Mouse (Mus musculus): ENCODE data around the gene Ntm.

The Ntm gene

DNA sequence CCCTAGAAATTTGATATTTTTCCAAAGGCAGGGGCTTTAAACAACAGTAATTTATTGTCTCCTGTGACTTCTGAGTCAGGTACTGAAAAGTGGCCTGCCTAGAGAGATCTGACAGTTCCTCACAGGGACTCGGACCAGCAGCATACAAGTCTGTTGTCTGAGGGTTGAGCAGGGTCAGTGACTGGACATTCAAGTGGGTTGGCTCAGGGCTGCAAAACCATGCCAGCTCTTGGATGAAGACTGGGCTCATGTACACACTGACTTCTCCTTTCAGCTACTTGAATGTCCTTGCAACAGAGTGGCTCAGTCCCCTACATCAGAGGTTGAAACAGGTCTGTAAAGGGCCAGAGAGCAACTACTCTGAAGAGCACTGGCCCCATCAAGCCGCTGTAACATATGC is 797.2 kb downstream of the Ntm start:
- no peak for DNase-seq (ENCODE audit: low read depth, low spot score)

GRCm38 (mm10) chr9:29161059-29161642 is 801.8 kb downstream of the Ntm start:
- DNase-seq (ENCODE audit: low read depth, low spot score): no peak

DNA sequence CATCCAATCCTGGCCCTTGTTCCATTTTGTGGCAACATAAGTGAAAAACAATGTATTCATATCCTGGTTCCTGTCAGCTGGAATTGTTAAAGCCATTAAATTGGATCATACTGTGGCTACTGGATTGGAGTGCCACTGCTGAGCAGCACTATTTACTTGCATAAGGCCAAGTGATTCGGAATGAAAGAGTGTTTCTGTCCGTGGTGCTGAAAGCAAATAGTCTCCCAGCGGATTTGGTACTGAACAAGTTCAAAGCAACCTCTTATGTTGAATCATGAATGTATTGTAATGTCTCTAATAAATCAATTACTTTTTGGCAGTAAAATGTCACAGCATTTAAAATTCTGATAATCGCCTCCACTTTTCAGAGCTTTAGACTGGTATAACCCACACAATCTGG is 817.0 kb downstream of the Ntm start:
- DNase-seq (ENCODE audit: low read depth, low spot score): peak; percentile 69

- no peak for DNase-seq (ENCODE audit: low read depth, low spot score)
These were observed 826.9 kb downstream of the Ntm start for GRCm38 (mm10) chr9:29136039-29136438.

GRCm38 (mm10) chr9:29130717-29131292 is 832.1 kb downstream of the Ntm start:
- DNase-seq (ENCODE audit: low read depth, low spot score): no peak

- DNase-seq (ENCODE audit: low read depth, low spot score): no peak
These were observed 832.6 kb downstream of the Ntm start for GRCm38 (mm10) chr9:29130316-29130715.

- DNase-seq (ENCODE audit: low read depth, low spot score): no peak
These were observed 834.5 kb downstream of the Ntm start for GRCm38 (mm10) chr9:29128416-29128815.

DNA sequence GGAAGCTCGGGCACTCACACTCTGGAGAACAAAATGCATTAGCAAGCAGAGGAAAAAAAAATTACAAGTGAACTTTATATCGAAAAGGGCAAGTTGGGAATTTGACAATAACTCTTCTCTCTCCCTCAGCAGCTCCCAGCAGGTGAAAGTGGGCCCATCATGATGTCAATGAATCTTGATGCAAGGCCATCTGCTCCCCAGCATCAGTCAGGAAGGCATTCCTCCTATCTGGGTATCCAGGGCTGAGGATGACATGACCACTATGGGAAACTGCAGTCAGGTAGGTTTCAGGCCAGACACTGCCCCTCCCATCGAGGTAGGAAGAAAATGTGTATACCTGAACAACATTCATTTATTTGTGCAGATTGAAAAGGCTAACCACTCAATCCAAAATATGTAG is 838.5 kb downstream of the Ntm start:
- DNase-seq (ENCODE audit: low read depth, low spot score): no peak

DNA sequence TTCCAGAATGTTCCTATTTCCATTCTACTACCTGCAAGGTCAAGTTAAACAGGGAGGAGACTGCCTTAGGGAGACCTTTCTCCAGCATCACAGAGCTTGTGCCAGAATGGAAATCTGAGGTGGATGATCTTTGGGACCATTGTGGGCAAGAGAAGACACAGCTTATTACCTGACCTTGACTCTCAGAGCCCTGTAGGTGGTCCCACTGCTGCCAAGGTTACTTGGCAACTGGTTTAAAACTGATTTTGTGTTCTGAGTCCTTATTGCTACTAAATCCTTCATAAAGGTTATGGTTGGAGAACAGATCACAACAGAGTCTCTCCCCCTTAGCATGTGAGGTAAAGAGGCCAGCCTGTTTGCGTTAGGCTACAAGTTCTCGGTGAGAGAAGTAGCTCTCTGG is 839.1 kb downstream of the Ntm start:
- DNase-seq (ENCODE audit: low read depth, low spot score): no peak

DNA sequence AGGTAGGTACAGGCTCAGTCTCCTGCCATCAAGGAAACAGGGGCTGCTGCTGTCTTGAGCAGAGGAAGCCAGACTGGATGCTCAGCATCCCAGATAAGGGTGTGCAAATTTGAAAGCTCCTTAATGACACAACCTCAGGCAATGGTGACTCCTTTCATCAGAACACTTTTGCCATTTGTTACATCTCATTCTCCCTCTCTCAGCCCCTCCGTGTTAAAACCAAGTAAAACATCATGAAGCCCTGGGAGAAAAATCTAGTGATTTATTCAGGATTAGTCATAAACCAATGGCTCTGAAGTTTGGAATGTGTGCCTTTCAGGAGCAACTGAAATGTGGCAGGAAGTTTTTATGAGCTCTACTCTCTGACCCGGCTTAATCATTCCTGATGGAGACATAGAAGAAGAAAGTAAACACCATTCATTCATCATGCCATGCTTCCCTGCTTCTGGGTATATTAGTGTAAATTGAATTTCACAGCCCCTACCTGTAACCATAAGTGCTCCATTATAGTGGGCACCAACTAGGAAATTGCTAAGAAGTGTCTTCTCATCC is 845.3 kb downstream of the Ntm start:
- no peak for DNase-seq (ENCODE audit: low read depth, low spot score)

GRCm38 (mm10) chr9:29115337-29115736 is 847.6 kb downstream of the Ntm start:
- DNase-seq (ENCODE audit: low read depth, low spot score): no peak

DNA sequence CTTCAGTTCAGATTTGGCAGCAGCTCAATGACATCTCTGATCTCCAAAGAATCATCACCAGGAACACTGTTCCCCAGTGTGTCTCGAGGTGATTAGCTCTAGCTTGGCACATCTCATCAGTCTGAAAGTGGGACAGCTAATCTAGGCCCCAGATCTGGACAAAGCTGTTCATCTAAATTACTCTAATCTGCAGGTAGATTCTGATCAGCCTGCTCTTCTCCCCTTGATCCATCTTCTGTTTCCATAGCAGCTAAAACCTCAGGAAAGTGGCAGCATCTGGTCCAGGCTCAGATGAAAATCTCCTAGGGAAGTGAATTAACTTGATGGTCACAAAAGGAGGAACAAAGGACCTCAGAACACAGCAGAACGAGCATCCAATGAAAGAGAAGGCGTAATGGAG is 856.2 kb downstream of the Ntm start:
- DNase-seq (ENCODE audit: low read depth, low spot score): no peak

DNA sequence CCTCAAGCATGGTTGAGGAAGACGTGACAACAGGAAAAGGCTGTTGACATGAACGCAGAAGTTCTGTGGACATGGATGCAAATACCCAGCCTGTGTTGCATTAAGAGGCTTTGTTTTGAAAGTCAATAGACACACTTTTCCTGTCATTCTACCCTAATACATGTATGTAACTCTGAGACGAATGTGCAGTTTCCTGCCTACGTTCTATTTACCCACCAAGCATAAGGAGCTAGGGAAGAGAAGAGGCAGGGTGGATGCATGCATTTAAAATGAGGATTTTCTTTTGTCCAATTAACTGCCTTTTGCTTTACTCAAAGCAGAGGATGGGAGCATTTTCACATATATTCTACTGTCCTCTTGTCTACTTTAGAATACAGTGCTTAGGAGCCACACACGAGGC is 858.5 kb downstream of the Ntm start:
- no peak for DNase-seq (ENCODE audit: low read depth, low spot score)

- DNase-seq (ENCODE audit: low read depth, low spot score): no peak
These were observed 858.9 kb downstream of the Ntm start for GRCm38 (mm10) chr9:29103993-29104392.

DNA sequence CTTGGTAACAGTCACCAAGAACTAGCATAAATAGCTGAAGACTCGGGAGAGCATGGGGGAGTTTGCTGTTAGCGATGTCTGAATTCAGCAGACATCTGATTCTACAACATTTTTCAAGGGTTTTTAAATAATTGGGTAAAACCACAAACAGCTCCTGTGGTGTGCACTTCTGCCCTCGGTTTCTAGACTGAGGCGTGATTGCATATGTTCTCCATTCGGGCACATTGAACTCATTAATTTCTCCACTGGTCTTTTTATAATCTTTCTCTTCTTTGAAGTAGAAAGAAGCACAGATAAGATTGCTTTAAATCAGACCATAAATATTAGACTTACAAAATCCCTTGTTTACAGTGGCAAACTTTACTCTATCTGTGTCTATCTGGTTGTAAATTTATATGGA is 862.3 kb downstream of the Ntm start:
- no peak for DNase-seq (ENCODE audit: low read depth, low spot score)

DNA sequence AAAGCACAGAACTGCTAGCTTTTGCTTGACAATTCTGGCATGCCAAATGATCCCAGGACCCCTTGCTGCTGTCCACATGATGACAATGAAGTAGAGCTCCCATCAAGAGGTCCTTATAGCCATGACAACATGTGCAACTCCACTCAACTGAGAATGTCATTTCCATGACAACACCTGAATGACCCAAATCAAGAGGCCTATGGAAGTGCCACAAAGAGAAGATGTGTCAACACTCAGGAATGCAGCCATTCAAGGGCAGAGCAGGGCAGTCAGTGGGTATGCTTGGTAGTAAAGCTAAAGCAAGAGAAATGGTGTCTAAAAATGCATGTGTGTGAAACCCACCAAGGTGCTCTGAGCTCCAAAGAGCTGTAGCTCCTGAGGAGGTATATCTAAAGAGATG is 870.5 kb downstream of the Ntm start:
- DNase-seq (ENCODE audit: low read depth, low spot score): peak; percentile 8

- DNase-seq (ENCODE audit: low read depth, low spot score): peak; percentile 16
These were observed 874.3 kb downstream of the Ntm start for GRCm38 (mm10) chr9:29088657-29089056.

DNA sequence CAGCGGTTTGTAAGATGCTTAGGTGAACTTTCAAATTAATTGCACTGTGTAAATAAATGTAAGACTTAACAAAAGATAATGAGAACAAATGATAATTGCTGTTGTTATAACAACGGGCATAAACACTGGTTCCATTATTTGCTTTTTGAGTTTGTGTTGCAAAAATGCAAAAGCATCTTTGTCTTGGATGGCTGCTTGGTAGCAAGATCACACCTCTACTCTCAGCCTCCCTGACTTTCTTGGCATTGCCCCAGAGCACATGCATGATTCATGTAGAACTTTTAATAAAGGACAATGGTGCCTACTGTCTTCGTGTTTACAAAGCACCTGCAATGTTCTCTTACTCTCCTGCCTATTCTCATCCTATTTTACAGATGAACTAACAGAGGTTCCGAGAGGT is 875.3 kb downstream of the Ntm start:
- DNase-seq (ENCODE audit: low read depth, low spot score): no peak

DNA sequence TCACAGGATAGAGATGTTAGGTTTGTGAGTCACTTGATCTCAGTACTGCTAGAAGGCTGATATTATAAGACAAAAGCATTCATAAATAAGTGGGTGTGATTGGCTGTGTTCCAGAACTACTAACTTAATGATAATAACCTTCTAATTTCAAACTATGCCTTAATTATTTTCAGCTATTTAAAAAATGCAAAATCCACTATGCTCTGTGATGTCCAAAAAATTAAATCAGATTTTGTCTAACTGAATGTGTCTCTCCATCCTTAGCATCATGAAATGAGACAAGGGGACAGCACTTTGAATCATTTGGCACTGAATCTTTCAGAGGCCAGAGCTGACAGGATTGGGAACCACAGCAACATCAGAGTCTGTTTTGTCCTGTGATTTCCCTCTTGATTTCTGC is 875.8 kb downstream of the Ntm start:
- no peak for DNase-seq (ENCODE audit: low read depth, low spot score)

GRCm38 (mm10) chr9:29075924-29076577 is 886.9 kb downstream of the Ntm start:
- DNase-seq (ENCODE audit: low read depth, low spot score): no peak

GRCm38 (mm10) chr9:29075243-29075642 is 887.7 kb downstream of the Ntm start:
- no peak for DNase-seq (ENCODE audit: low read depth, low spot score)

DNA sequence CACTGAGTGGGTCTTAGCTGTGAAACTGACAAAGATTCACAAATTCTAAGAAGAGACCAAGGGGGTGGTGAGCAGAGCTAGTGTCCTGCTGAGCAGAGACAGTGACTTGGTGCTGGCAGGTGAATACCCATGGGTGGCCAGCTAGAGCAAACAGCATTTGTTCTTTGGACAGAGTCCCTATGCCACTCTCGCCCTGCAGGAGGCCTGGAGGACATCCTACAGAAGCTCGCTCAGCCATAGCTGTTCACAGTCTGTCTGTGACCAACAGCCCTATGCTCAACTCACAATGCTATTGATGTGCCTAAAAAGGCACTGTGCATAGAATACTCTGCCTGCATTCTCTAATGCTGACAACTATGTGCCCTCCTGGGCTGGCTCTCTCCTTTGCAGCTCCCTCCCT is 888.4 kb downstream of the Ntm start:
- DNase-seq (ENCODE audit: low read depth, low spot score): no peak

DNA sequence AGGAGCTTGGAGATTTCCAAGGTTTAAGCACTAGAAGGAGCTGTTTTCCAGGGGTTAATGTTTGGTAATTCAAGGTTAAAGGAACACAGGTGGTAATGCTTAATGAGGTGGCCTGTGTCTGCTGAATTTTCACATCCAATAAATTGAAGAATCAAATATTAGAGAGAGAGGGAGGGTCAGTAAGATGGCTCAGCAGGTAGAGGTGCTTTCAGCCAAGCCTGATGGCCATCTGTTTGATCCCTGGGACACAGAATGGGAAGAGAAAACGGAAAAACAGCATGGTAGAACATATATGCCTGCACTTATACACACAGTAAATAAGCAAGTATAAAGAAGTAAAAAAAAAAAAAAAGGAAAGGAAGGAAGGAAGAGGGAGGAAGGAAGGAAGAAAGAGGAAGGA is 890.9 kb downstream of the Ntm start:
- no peak for DNase-seq (ENCODE audit: low read depth, low spot score)
